Mouse (Mus musculus): ENCODE measurements at regions not wholly inside any gene's neighbourhood (a gene's known extent, or its start where the extent isn't known, plus 50 kb on each side); places are given as distances from the start of the nearest gene placed in this dataset.
A peak's percentile ranks its signal among the peaks of the same experiment; 100 is the strongest.

- no peak for DNase-seq (ENCODE audit: low spot score)
Observed at GRCm38 (mm10) chr5:118380052-118380421, 135.0 kb downstream of the 2410131K14Rik start.

GRCm38 (mm10) chr5:118380422-118381293, 135.6 kb downstream of the 2410131K14Rik start:
- DNase-seq (ENCODE audit: low spot score) = peak; percentile 47

- peak; percentile 58 for DNase-seq (ENCODE audit: low spot score)
Observed at GRCm38 (mm10) chr5:118381294-118381675, 136.3 kb downstream of the 2410131K14Rik start.

GRCm38 (mm10) chr5:118386126-118386525, 141.1 kb downstream of the 2410131K14Rik start:
- no peak for DNase-seq (ENCODE audit: low spot score)

GRCm38 (mm10) chr5:118388419-118388818, 143.4 kb downstream of the 2410131K14Rik start:
- DNase-seq (ENCODE audit: low spot score) = peak; percentile 60

GRCm38 (mm10) chr5:118390691-118391373, 145.8 kb downstream of the 2410131K14Rik start:
- no peak for DNase-seq (ENCODE audit: low spot score)

GRCm38 (mm10) chr5:118392932-118393487, 148.0 kb downstream of the 2410131K14Rik start:
- peak; percentile 39 for DNase-seq (ENCODE audit: low spot score)

GRCm38 (mm10) chr5:118394051-118394450, 149.0 kb downstream of the 2410131K14Rik start:
- DNase-seq (ENCODE audit: low spot score) = no peak

- no peak for DNase-seq (ENCODE audit: low spot score)
Observed at GRCm38 (mm10) chr5:118396004-118396725, 151.1 kb downstream of the 2410131K14Rik start.

- no peak for DNase-seq (ENCODE audit: low spot score)
Observed at GRCm38 (mm10) chr5:118400926-118401325, 155.9 kb downstream of the 2410131K14Rik start.

- no peak for DNase-seq (ENCODE audit: low spot score)
Observed at GRCm38 (mm10) chr5:118404398-118404797, 156.1 kb upstream of the Med13l start.

- DNase-seq (ENCODE audit: low spot score) = no peak
Observed at GRCm38 (mm10) chr5:118405421-118405820, 155.1 kb upstream of the Med13l start.

GRCm38 (mm10) chr5:118407451-118407850, 153.0 kb upstream of the Med13l start:
- no peak for DNase-seq (ENCODE audit: low spot score)

GRCm38 (mm10) chr5:118407973-118408372, 152.5 kb upstream of the Med13l start:
- DNase-seq (ENCODE audit: low spot score) = no peak

- DNase-seq (ENCODE audit: low spot score) = no peak
Observed at GRCm38 (mm10) chr5:118408826-118409225, 151.7 kb upstream of the Med13l start.

- peak; percentile 81 for DNase-seq (ENCODE audit: low spot score)
Observed at GRCm38 (mm10) chr5:118413428-118414282, 146.8 kb upstream of the Med13l start.

- no peak for DNase-seq (ENCODE audit: low spot score)
Observed at GRCm38 (mm10) chr5:118419344-118420037, 141.0 kb upstream of the Med13l start.

GRCm38 (mm10) chr5:118421884-118422821, 138.3 kb upstream of the Med13l start:
- DNase-seq (ENCODE audit: low spot score) = peak; percentile 78

- DNase-seq (ENCODE audit: low spot score) = no peak
Observed at GRCm38 (mm10) chr5:118424177-118424576, 136.3 kb upstream of the Med13l start.

Measured in layer of hippocampus, adult 11-12 months (tissue).